Mouse (Mus musculus) mouse embryonic stem cell (cell line): ENCODE measurements around the gene Ank2.

Experiments used
- in situ Hi-C, 2 experiments: fragments of 300-500 bp; cut with MboI; formaldehyde crosslinking; loops; 1 replicate in 1 of 2; 3 replicates in 1 of 2; pipeline ENCODE4 v1.14.3; 2019 to 2020; ENCODE audit warnings: low sequenced_read_pairs in 2 of 2, low pct_unique_long_range_greater_than_20kb in 1 of 2, mixed read lengths in 1 of 2; ENCODE audit not compliant: unreplicated experiment in 1 of 2

Ank2 gene

GRCm38 (mm10) chr3:127225799-127226730, 273.1 kb downstream of the Ank2 start:
- in situ Hi-C loops, result no loop called here

DNA sequence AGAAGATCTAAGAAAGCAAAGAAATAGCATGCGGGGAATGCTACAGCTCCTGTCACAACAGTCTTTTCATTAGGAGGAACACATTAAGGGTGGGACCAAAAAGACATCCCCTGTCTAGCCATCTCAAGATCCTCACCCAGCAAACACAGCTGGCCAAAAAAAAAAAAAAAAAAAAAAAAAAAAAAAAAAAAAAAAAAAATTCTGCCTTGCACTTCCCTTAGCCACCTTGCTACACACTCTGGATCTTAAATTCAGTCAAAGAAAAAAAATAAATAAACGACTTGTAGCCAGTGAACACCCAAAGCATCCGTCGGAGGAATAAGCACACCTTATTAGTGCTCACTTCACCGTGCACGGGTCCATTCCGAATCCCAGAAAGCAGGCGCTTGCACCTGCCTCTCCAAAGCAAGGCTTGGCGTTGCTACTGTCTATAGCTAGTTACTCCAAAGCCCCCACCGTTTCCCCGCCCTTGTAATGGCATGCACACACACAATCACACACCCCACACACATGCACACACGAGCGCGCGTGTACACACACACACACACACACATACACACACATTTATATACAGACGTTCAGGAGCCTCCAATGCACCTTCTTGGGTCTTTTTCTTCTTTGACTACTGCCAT, 273.9 kb downstream of the Ank2 start:
- in situ Hi-C loops, result no loop called here

- in situ Hi-C loops, result no loop called here
Measured at GRCm38 (mm10) chr3:127224315-127225166, 274.6 kb downstream of the Ank2 start.

- in situ Hi-C loops, result no loop called here
Measured at GRCm38 (mm10) chr3:127222086-127222485, 277.1 kb downstream of the Ank2 start.

- in situ Hi-C loops, result no loop called here
Measured at GRCm38 (mm10) chr3:127220859-127221258, 278.3 kb downstream of the Ank2 start.

- in situ Hi-C loops, result no loop called here
Measured at GRCm38 (mm10) chr3:127213534-127213933, 285.6 kb downstream of the Ank2 start.

GRCm38 (mm10) chr3:127211119-127211518, 288.0 kb downstream of the Ank2 start:
- in situ Hi-C loops, result no loop called here

GRCm38 (mm10) chr3:127210552-127210951, 288.6 kb downstream of the Ank2 start:
- in situ Hi-C loops, result no loop called here

- in situ Hi-C loops, result no loop called here
Measured at GRCm38 (mm10) chr3:127208871-127209270, 290.3 kb downstream of the Ank2 start.

DNA sequence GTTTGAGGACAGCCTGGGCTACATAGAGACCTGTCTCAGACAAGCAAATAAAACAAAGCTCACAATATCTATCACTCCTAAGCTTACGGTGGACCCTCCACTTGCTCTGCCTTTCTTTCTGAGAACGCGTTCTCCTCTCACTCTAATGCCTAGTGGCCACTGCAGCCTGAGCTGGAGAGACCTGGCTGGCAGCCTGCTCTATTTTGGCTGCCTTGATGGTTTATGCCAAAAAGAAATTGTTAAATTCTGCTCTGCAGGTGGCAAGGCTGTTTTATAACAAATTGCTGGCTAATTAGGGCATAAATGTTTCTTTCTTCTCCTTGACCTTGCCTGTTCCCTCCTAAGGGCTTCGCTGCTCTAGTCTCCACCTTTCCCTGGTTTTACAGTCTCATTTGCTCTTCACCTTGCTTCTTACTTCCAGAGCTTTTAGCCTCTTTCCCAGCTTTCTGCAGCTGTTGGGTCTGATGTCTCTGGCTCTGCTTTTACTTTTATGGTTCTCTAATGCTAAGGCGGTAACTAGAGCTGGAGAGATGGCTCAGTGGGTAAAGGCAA, 293.2 kb downstream of the Ank2 start:
- in situ Hi-C loops, result no loop called here

- in situ Hi-C loops, result no loop called here
Measured at GRCm38 (mm10) chr3:127202484-127203115, 296.6 kb downstream of the Ank2 start.

DNA sequence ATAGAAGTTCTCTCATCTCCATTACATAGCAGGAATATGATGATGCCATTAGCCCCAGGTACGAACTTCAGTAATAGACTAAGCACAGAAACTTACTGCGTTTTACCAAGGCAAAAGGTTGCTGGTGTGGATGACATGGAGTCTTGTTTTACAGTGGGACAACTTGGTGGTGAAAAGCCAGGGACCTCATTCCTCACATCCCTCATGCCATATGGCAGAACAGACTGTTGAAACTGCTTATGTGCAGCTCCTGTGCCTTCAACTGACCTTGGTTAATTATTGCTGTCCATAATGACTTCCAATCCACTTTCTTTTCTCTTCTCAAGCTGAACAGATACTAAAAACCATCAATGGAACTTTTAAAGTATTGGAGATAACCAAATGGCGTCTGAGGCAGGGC, 298.4 kb downstream of the Ank2 start:
- in situ Hi-C loops, result no loop called here

- in situ Hi-C loops, result no loop called here
Measured at GRCm38 (mm10) chr3:127199112-127199665, 300.0 kb downstream of the Ank2 start.

GRCm38 (mm10) chr3:127198656-127199055, 300.5 kb downstream of the Ank2 start:
- in situ Hi-C loops, result no loop called here

- in situ Hi-C loops, result loop anchor here (10.0 kb wide), 1 partner anchor 76 kb away; no protein-coding TSS in a partner anchor
Measured at GRCm38 (mm10) chr3:127188789-127189128, 310.4 kb downstream of the Ank2 start.

- in situ Hi-C loops, result loop anchor here (10.0 kb wide), 1 partner anchor 77 kb away; no protein-coding TSS in a partner anchor
Measured at GRCm38 (mm10) chr3:127188086-127188788, 310.9 kb downstream of the Ank2 start.

DNA sequence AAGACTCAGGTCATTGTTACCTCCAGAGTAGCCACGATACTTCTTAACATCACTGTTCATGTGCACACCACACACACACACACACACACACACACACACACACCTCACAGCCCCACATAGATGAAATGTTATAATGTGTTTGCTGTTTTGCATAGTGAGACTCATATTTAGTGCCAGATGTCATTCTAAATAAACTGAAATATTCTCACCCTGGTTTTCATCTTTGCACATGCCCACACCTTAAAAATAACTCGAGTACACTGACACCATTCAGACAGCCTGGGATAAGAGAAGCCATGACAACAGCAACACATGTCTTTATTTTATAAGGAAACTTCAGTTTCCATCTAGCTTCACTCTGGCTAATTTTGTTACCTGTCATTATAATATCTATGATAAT, 312.1 kb downstream of the Ank2 start:
- in situ Hi-C loops, result loop anchor here (10.0 kb wide), 1 partner anchor 78 kb away; no protein-coding TSS in a partner anchor
